Mouse (Mus musculus): ENCODE measurements around the gene Psma3.

- no peak for TF ChIP-seq POLR2A (IDR thresholded peaks at IDR 0.05; ENCODE audit: borderline replicate concordance, extremely low read depth, insufficient read depth, insufficient read length, poor library complexity, severe bottlenecking)
- no peak for TF ChIP-seq CTCF (IDR thresholded peaks at IDR 0.05; ENCODE audit: borderline replicate concordance, extremely low read depth, insufficient read depth, insufficient read length)
These were observed 50.0 kb downstream of the Psma3 start for GRCm38 (mm10) chr12:71024411-71024810.

Measured in brain, embryonic 14.5 days (tissue).